Mouse (Mus musculus) ovary, postnatal 10 days (tissue): ENCODE measurements around the gene Tuba1c.

Experiments used
- DNase-seq: peaks from one replicate; pipeline ENCODE4 v3.0.0; 2022; ENCODE audit warnings: low spot score

Gene Tuba1c

DNA sequence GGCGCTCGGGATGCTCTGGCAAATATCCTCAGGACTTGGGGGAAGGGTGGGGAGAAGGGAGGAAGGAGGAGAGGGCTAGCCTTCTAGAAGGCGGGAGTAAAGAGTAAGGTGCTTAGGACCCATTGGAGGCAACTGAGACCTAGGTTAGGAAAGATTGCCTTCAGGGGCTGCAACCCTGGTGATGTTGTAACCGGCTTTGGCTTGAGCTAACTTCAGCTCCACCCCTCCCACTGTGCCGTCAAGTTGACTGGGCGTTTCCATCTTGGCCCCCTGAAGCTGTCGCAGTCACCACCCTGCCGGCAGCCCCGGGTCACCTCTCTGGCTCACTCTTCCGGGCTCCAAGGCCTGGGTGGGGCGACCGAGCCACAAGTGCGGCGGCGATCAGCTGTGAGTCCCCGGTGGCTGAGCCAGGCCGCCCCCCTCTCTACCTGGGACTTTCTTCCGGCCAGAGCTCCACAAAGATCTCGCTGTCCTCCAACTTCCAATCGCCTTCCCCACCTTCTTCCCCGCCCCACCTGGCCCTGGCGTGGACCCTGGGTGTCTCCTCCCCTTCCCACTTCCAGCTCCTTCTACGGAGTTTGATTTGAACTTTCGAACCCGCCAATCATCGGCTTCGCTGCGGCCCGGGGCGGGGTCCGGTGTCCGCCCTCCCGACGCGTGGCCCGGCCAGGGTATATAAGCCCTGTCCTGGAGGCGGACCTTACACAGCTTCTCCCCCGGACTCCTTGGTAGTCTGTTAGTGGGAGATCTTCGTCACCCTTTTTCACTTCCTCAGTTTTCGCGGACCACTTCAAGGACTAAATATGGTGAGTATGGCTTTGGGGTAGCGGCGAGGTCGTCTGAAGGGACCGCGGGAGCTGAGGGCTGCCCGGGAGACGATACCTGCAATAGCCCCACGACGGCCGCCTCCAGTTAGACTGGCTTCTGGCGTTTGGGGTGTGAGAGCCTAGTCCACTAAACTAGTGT is at the start of gene Tuba1c:
Tuba1c (plus strand) TSS at position 273 of the 966 bp plus-strand sequence.
- DNase-seq, result peak; percentile 86

GRCm38 (mm10) chr15:98980012-98980614 is 49.6 kb upstream of the Tuba1c start:
- DNase-seq, result no peak

- DNase-seq, result no peak
These were observed 47.6 kb upstream of the Tuba1c start for GRCm38 (mm10) chr15:98982100-98982499.

GRCm38 (mm10) chr15:98983431-98984081 is 46.1 kb upstream of the Tuba1c start:
- DNase-seq, result no peak

DNA sequence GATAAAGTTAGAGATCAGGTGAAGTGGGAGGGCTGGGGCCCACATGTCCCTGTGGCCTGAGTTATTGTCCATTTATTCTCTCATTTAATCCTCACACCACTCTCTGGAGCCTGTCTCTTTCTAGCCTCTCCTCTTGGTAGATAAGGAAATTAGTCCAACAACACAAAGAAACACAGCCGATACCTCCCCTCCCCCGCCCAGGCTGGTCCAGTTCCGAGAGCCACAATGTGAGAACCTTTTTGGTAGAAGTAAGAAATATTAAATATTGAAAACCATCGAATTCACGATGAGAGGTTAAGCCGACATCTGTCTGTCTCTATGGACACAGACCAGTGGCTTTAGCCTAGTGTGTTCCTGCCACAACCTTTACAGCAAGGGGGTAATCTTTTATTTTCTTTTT is 45.0 kb upstream of the Tuba1c start:
- DNase-seq, result no peak

DNA sequence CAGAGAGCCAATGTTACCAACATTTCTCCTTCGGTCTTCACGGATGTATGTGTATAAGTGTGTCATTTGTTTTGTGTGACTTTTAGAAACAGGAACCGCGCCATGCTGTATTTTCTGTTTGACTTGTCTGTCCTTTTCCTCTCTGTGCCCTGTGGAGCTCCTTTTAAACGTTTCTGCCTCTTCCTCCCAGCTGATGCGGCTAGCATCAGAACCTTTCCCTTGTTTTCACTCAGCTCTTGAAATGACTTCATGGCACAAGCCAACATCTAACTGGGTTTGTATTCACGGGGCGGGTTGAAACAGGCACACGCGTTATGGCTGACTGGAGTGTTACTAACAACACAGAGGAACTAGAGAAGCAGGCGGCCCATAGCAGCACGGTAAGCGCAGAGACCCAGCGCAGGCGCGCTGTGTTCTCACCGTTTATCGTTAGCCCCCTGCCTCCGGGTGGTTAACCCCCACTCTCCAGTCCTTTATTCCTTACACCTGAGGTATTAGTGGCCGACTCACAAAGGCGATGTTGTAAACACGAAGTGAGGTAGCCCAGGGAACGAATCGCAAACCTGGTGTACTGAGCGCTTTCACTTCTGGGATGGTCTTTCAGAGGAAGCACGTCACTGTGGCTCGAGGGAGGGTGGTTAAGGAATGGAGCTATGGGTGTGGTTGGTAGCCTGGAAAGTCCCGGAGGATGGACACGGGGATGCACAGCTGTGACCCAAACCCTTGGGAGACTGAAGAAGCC is 44.3 kb upstream of the Tuba1c start:
- DNase-seq, result peak; percentile 62

- no peak for DNase-seq
These were observed 43.5 kb upstream of the Tuba1c start for GRCm38 (mm10) chr15:98985982-98986715.

DNA sequence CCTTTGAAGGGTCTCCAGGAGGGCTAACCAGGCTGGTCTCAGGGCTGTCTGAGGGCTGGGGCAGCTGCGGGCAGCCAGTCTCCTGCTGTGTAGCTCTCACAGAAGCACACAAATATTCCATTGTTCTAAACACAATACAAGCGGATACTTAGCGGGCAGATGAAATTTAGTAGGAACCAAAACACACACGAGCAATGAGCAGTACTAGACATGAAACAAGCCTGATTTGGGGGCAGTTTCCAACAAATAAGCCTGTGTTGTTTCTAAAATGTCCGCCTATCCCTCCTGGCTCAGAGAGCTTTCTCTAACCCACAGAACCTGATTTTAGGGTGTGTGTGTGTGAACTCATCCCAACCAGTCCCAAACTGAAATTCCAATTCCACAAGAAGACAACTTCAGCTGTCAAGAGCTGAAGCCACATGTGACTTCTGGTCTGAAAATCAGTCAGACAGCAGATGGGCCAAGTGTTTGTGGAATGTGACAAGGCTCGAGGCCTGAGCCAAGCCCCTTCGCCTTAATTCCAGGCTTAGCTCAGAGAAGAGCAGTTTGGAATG is 42.5 kb upstream of the Tuba1c start:
- DNase-seq, result no peak

DNA sequence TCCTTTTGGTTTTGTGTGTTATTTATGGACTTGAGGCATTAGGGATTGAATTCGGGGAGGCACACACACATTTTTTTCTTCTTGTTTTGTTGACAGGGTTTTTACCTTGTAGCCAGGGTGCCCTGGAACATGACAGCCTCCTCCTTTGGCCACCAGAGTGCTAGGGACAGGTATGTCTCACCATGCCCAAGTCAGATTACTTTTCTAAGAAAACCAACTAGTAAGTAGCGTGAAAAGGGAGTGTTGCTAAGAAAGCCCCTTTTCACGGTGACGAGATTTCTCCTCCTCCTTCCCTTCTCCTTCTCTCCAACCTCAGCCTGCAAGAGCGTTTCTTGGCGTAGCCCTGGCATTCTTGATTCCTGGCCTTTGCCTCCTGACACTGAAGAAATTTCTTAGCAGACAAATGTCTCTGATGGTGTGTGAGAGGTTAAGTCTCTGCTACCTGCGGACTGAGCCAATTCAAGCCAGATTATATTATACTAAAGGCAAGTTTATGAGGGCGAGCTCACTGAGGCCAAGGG is 42.0 kb upstream of the Tuba1c start:
- DNase-seq, result no peak

GRCm38 (mm10) chr15:98988787-98989186 is 40.9 kb upstream of the Tuba1c start:
- DNase-seq, result no peak

GRCm38 (mm10) chr15:98989701-98990430 is 39.8 kb upstream of the Tuba1c start:
- DNase-seq, result no peak

- DNase-seq, result no peak
These were observed 38.8 kb upstream of the Tuba1c start for GRCm38 (mm10) chr15:98990669-98991539.

- no peak for DNase-seq
These were observed 38.1 kb upstream of the Tuba1c start for GRCm38 (mm10) chr15:98991540-98992050.

DNA sequence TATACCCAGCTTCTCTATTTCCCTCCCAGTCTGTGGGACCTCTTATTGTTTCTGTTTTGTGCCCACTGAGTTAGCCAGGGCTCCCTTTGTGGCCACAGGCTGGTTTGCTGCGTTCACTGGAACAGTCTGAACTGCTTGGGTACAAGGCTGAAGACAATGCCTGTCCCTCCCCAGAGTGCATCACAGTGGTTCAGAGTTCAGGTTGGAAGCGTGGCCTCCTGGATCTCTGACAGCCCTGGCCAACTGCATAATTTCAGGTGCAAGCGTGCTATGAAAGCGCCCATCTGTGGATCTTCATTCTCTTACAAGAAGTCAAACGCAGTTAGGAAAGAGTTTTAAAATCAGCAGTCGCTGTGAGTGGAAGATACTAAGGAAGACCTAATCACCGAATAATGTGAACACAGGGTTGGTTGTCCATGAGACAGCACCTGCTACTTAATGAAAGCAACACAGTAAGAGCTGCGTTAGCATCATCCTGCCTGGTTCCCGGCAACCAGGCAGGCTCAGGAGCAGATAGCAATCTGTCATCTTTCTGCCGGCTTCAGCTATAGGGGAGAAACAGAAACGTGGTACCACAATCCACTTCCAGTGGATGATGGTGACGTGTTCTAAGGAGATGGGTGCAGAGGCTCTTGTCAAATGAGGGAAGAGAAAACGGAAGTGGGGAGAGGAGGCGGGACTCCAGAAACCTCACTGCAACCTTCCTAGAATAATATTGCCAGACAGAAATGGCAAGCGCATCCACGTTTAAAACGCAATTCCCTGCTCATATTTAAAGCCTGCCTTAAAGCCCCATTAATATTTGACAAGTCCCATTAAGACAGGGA is 37.4 kb upstream of the Tuba1c start:
- DNase-seq, result no peak

DNA sequence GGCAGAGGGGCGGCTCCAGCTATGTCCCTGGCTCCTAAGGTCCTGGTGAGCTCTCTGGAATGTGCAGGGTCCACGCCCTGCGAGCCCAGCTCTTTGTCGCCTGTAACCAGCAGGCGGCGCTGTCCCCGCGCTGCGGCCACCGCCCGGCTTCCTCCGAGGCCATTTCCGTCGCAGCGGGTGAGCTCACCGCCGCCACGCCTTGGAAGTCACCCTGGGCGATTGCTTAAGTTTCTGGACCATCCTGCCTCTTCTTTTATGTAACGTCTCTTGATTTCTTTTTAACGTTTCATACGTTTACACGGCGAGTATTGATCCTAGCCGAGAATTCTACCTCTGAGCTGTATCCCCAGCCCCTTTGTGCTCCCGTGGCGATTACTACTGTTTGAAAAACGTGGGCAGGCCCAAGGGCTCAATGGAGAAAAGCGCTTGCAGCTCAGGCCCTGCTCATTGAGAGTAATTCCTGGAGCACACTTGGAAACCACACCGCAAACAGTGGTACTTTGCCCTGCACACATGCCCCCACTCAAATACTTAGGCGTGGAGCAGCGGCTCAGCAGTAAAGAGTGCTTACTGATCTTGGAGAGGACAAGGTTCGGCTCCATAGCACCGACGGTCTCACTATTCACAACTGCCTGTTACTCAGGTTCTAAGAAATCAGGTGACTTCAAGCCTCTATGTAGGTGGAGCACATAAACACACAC is 36.4 kb upstream of the Tuba1c start:
- DNase-seq, result peak; percentile 94

DNA sequence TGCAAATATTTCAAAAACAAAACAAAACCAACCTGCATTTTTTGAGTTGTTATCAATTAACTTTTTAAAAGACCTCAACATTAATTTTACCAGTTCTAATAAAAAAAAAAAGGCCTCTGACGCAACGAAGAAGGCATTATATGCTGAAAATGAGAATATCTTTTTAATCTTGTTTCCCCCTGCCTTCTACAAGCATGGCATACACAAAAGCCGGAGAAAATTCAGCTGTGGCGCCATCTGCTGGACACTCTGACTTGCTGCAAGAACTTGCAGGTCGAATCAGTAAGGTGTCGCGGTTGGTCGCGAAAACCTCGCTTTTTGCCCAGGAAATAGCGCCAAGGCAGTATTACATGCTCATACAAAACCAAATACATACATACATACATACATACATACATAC is 35.8 kb upstream of the Tuba1c start:
- no peak for DNase-seq

- no peak for DNase-seq
These were observed 34.7 kb upstream of the Tuba1c start for GRCm38 (mm10) chr15:98994957-98995520.
